Mouse (Mus musculus): ENCODE results near the gene Gm6592. TPM values are rescaled to one million over a fixed set of nuclear protein-coding genes. Genes with fewer than 3 reads are reported as not detected.
"Not testable (repeated sequence)": the region's sequence is repeated elsewhere in the genome, so short reads cannot be mapped to it uniquely, and the experiment has no call there.

Gene Gm6592
- not detected in 2 replicates for polyA plus RNA-seq (2015; fragmentation: Nextera tagmentation; extraction: Ambion mirVana)

- H3K9me3 ChIP-seq, result no peaks in the 10 kb centered on the region
- H3K4me1 ChIP-seq (replicated peaks), result no peaks in the 10 kb centered on the region
- WGBS, result 60% methylated on average over 1 of the region's 1 CpGs
- H3K27ac ChIP-seq, result no peak within 1 kb of the TSS
- H3K27me3 ChIP-seq (replicated peaks), result no peaks in the 10 kb centered on the region
- H3K4me3 ChIP-seq (replicated peaks), result no peak within 1 kb of the TSS
- H3K9ac ChIP-seq, result no peak within 1 kb of the TSS
- H3K4me2 ChIP-seq (replicated peaks), result no peak within 1 kb of the TSS
- no peaks in the 10 kb centered on the region for H3K36me3 ChIP-seq
- no peak for ATAC-seq
These were observed at the start of gene Gm6592 for GRCm38 (mm10) chrX:8843694-8844093. Gene Gm6592 (plus strand): TSS chrX:8843994.

GRCm38 (mm10) chrX:8803391-8803790 is 40.4 kb upstream of the Gm6592 start, which contains the start of gene Ssxb5:
Gene Ssxb5 (plus strand): TSS chrX:8803691.
- H3K4me1 ChIP-seq (replicated peaks); H3K27me3 ChIP-seq (replicated peaks); H3K9me3 ChIP-seq; H3K27ac ChIP-seq; H3K4me3 ChIP-seq (replicated peaks); H3K36me3 ChIP-seq; H3K4me2 ChIP-seq (replicated peaks); ATAC-seq; H3K9ac ChIP-seq: not testable (repeated sequence)
- WGBS, result 74% methylated on average over 4 of the region's 4 CpGs

GRCm38 (mm10) chrX:8832043-8832442 is 11.8 kb upstream of the Gm6592 start:
- H3K27me3 ChIP-seq (replicated peaks), result no peaks in the 10 kb centered on the region
- no peaks in the 10 kb centered on the region for H3K4me1 ChIP-seq (replicated peaks)
- no peak for ATAC-seq
- H3K4me3 ChIP-seq (replicated peaks), result no peak overlapping the region
- no peak overlapping the region for H3K27ac ChIP-seq
- H3K4me2 ChIP-seq (replicated peaks), result no peak overlapping the region
- H3K9ac ChIP-seq, result no peak overlapping the region
- H3K36me3 ChIP-seq, result no peaks in the 10 kb centered on the region
- H3K9me3 ChIP-seq, result no peaks in the 10 kb centered on the region

GRCm38 (mm10) chrX:8852486-8852885 is 8.7 kb downstream of the Gm6592 start:
- no peaks in the 10 kb centered on the region for H3K27me3 ChIP-seq (replicated peaks)
- no peak overlapping the region for H3K4me2 ChIP-seq (replicated peaks)
- H3K27ac ChIP-seq, result no peak overlapping the region
- no peak for ATAC-seq
- no peak overlapping the region for H3K9ac ChIP-seq
- H3K36me3 ChIP-seq, result no peaks in the 10 kb centered on the region
- 88% methylated on average over 10 of the region's 10 CpGs for WGBS
- no peaks in the 10 kb centered on the region for H3K4me1 ChIP-seq (replicated peaks)
- H3K4me3 ChIP-seq (replicated peaks), result no peak overlapping the region
- no peaks in the 10 kb centered on the region for H3K9me3 ChIP-seq

- H3K36me3 ChIP-seq; ATAC-seq; H3K4me1 ChIP-seq (replicated peaks); H3K9me3 ChIP-seq; H3K27ac ChIP-seq; H3K27me3 ChIP-seq (replicated peaks); H3K4me2 ChIP-seq (replicated peaks); H3K4me3 ChIP-seq (replicated peaks); H3K9ac ChIP-seq: not testable (repeated sequence)
- 4% methylated on average over 3 of the region's 3 CpGs for WGBS
These were observed 20.5 kb downstream of the Gm6592 start for GRCm38 (mm10) chrX:8864331-8864730.

- not testable (repeated sequence) for H3K9ac ChIP-seq; ATAC-seq; H3K36me3 ChIP-seq; H3K27me3 ChIP-seq (replicated peaks); H3K4me2 ChIP-seq (replicated peaks); H3K4me1 ChIP-seq (replicated peaks); H3K9me3 ChIP-seq; H3K4me3 ChIP-seq (replicated peaks); H3K27ac ChIP-seq
- WGBS, result 93% methylated on average over 3 of the region's 4 CpGs
These were observed 30.2 kb downstream of the Gm6592 start, which contains the start of gene Gm5751 for GRCm38 (mm10) chrX:8873953-8874352. Gene Gm5751 (plus strand): TSS chrX:8874253.

GRCm38 (mm10) chrX:8884336-8884735 is 40.5 kb downstream of the Gm6592 start:
- no peak overlapping the region for H3K4me3 ChIP-seq (replicated peaks)
- no peak for ATAC-seq
- H3K36me3 ChIP-seq, result no peaks in the 10 kb centered on the region
- H3K4me2 ChIP-seq (replicated peaks), result no peak overlapping the region
- H3K27me3 ChIP-seq (replicated peaks), result no peaks in the 10 kb centered on the region
- no peak overlapping the region for H3K27ac ChIP-seq
- 72% methylated on average over 4 of the region's 4 CpGs for WGBS
- H3K4me1 ChIP-seq (replicated peaks), result no peaks in the 10 kb centered on the region
- no peak overlapping the region for H3K9ac ChIP-seq
- no peaks in the 10 kb centered on the region for H3K9me3 ChIP-seq

- Histone ChIP-seq H3K27ac (no peak overlapping the region), H3K4me2 (replicated peaks) (peak overlapping the region; percentile 74), H3K27me3 (replicated peaks) (no peaks in the 10 kb centered on the region), H3K4me1 (replicated peaks) (no peaks in the 10 kb centered on the region), H3K9me3 (no peaks in the 10 kb centered on the region), H3K4me3 (replicated peaks) (peak overlapping the region; percentile 55), H3K9ac (no peak overlapping the region), H3K36me3 (no peaks in the 10 kb centered on the region)
- 29% methylated on average over 3 of the region's 9 CpGs for WGBS
- peak; percentile 48; the same call in 1 of the 2 replicates for ATAC-seq
These were observed 48.2 kb downstream of the Gm6592 start for GRCm38 (mm10) chrX:8891975-8892342.

- peak; percentile 96 for ATAC-seq
- Histone ChIP-seq H3K27me3 (replicated peaks) (no peaks in the 10 kb centered on the region), H3K9me3 (no peaks in the 10 kb centered on the region), H3K4me2 (replicated peaks) (peak within 1 kb of the TSS; percentile 74), H3K36me3 (no peaks in the 10 kb centered on the region), H3K9ac (peak within 1 kb of the TSS; percentile 66), H3K4me3 (replicated peaks) (peak within 1 kb of the TSS; percentile 55), H3K4me1 (replicated peaks) (no peaks in the 10 kb centered on the region), H3K27ac (peak within 1 kb of the TSS; percentile 82)
- 13% methylated on average over 85 of the region's 95 CpGs for WGBS
These were observed 48.8 kb downstream of the Gm6592 start, which contains the start of gene B630019K06Rik for GRCm38 (mm10) chrX:8892343-8893155. Gene B630019K06Rik (plus strand): TSS chrX:8892382.

- ATAC-seq, result peak; percentile 51
- Histone ChIP-seq H3K9me3 (no peaks in the 10 kb centered on the region), H3K9ac (peak overlapping the region; percentile 66), H3K4me2 (replicated peaks) (peak overlapping the region; percentile 74), H3K36me3 (no peaks in the 10 kb centered on the region), H3K4me1 (replicated peaks) (no peaks in the 10 kb centered on the region), H3K4me3 (replicated peaks) (peak overlapping the region; percentile 55), H3K27ac (peak overlapping the region; percentile 82), H3K27me3 (replicated peaks) (no peaks in the 10 kb centered on the region)
- WGBS, result 17% methylated on average over 32 of the region's 42 CpGs
These were observed 49.4 kb downstream of the Gm6592 start for GRCm38 (mm10) chrX:8893182-8893651.
